In genomic region chr11:21015536-21015935, GRCm38 (mm10) we compare ENCODE assay signal across 11 mouse cellular contexts.
DNase-seq lines count a peak whose midpoint lies in the region; ATAC-seq and TF ChIP-seq lines count a peak whose summit lies in the region.
"Had no signal": no experiment of that assay in that cellular context is flagged by ENCODE, and none has a peak within 500 bp of the region (broad histone marks: within the 10 kb centered on the region; RNA-seq: fewer than 3 reads in every experiment).

No protein-coding gene starts in this region.

- H3K4me3 ChIP-seq in heart, embryonic 11.5 days (ENCODE audit: low read depth, low read length) = no peak overlapping the region
- H3K4me3 ChIP-seq in lung, embryonic 14.5 days (ENCODE audit: low read depth, low read length) = no peak overlapping the region
- H3K4me3 ChIP-seq in lung, adult 2 months (replicated peaks; ENCODE audit: extremely low read depth, low read depth, low read length) = no peak overlapping the region
- H3K4me3 ChIP-seq: embryonic facial prominence, embryonic 10.5 days; liver, embryonic 12.5 days had no signal

- ATAC-seq in heart, embryonic 11.5 days (replicated peaks; ENCODE audit: insufficient number of reproducible peaks, low FRiP score, low TSS enrichment) = no peak
- no peak; the same call in 1 of the 2 replicates for ATAC-seq in lung, embryonic 14.5 days (ENCODE audit: insufficient read depth)
- ATAC-seq: activated CD4-positive, CD25-positive, alpha-beta regulatory T cell, adult 4 months; liver, embryonic 12.5 days had no signal

- H3K4me1 ChIP-seq in heart, embryonic 11.5 days (ENCODE audit: control insufficient read depth, insufficient read depth, low read length) = peaks cover 17% of the 10 kb centered on the region
- peaks cover 12% of the 10 kb centered on the region for H3K4me1 ChIP-seq in lung, embryonic 14.5 days (ENCODE audit: insufficient read depth)
- H3K4me1 ChIP-seq in lung, adult 2 months (ENCODE audit: control insufficient read depth, insufficient read depth, low read length) = peaks cover 9% of the 10 kb centered on the region
- H3K4me1 ChIP-seq: liver, embryonic 12.5 days had no signal

- no peak overlapping the region for H3K4me2 ChIP-seq in heart, embryonic 11.5 days
- H3K4me2 ChIP-seq in lung, embryonic 14.5 days = no peak overlapping the region
- H3K4me2 ChIP-seq: liver, embryonic 12.5 days had no signal

- H3K36me3 ChIP-seq in heart, embryonic 11.5 days (ENCODE audit: control insufficient read depth, insufficient read depth, low read length) = no peaks in the 10 kb centered on the region
- H3K36me3 ChIP-seq in lung, embryonic 14.5 days (ENCODE audit: insufficient read depth) = no peaks in the 10 kb centered on the region
- H3K36me3 ChIP-seq: embryonic facial prominence, embryonic 10.5 days; liver, embryonic 12.5 days had no signal

- DNase-seq in heart, adult 11 months = peak; percentile 89
- DNase-seq in lung, embryonic 14.5 days = peak; percentile 82
- no peak for DNase-seq in lung, adult 2 months
- DNase-seq in cerebellum, postnatal 36 days = peak; percentile 32 to 64
- DNase-seq in skeletal muscle tissue, adult 2 months (ENCODE audit: low read depth, low spot score) = peak; percentile 34
- DNase-seq in yolk sac, embryonic 10.5 days (ENCODE audit: low spot score) = no peak
- DNase-seq in layer of hippocampus, postnatal 14 days (ENCODE audit: low spot score in 2 of 2) = no peak

- H3K9me3 ChIP-seq in heart, embryonic 11.5 days (replicated peaks; ENCODE audit: control insufficient read depth, low read length) = no peaks in the 10 kb centered on the region
- no peaks in the 10 kb centered on the region for H3K9me3 ChIP-seq in lung, embryonic 14.5 days (ENCODE audit: low read depth, low read length)
- H3K9me3 ChIP-seq: embryonic facial prominence, embryonic 10.5 days; liver, embryonic 12.5 days had no signal

- no peak overlapping the region for H3K27ac ChIP-seq in heart, embryonic 11.5 days (ENCODE audit: low read depth, low read length)
- no peak overlapping the region for H3K27ac ChIP-seq in lung, embryonic 14.5 days (ENCODE audit: low read depth)
- H3K27ac ChIP-seq: embryonic facial prominence, embryonic 10.5 days; liver, embryonic 12.5 days had no signal

- no peak for TF ChIP-seq POLR2A in lung, adult 2 months (IDR thresholded peaks at IDR 0.05; ENCODE audit: borderline replicate concordance, extremely low read depth, low read depth, low read length)

- no peak overlapping the region for H3K9ac ChIP-seq in heart, embryonic 11.5 days (ENCODE audit: low read depth, low read length)
- no peak overlapping the region for H3K9ac ChIP-seq in lung, embryonic 14.5 days
- H3K9ac ChIP-seq: liver, embryonic 12.5 days had no signal

- TF ChIP-seq CTCF in lung, embryonic 14.5 days (IDR thresholded peaks at IDR 0.05; ENCODE audit: low read depth) = no peak
- no peak for TF ChIP-seq CTCF in lung, adult 2 months (IDR thresholded peaks at IDR 0.05; ENCODE audit: insufficient read depth, low read length)

- 72% methylated on average over 3 of the region's 3 CpGs for WGBS in heart, embryonic 11.5 days (ENCODE audit: insufficient replicate concordance)
- 43% methylated on average over 3 of the region's 3 CpGs for WGBS in lung, embryonic 14.5 days
- WGBS in lung, adult 2 months = 23% methylated on average over 3 of the region's 3 CpGs

- H3K27me3 ChIP-seq in heart, embryonic 11.5 days (ENCODE audit: control insufficient read depth, insufficient read depth, low read length) = no peaks in the 10 kb centered on the region
- no peaks in the 10 kb centered on the region for H3K27me3 ChIP-seq in lung, embryonic 14.5 days (ENCODE audit: insufficient read depth, low read length)

Comparison
In these comparisons a context has a peak if more than half of its experiments do, and no peak if none do; other contexts are left out.
1. DNase-seq: peak in heart, adult 11 months (single experiment), lung, embryonic 14.5 days (single experiment), cerebellum, postnatal 36 days (2 of 2) and skeletal muscle tissue, adult 2 months (single experiment); none in lung, adult 2 months (single experiment), yolk sac, embryonic 10.5 days (single experiment) and layer of hippocampus, postnatal 14 days (0 of 2).